Mouse (Mus musculus) retina, postnatal 1 day (tissue): ENCODE measurements around the gene Zfand3.
A peak's percentile ranks its signal among the peaks of the same experiment; 100 is the strongest.

Experiments used
- DNase-seq: peaks from one replicate; pipeline ENCODE4 v3.0.0-alpha.2; 2012

The Zfand3 gene

GRCm38 (mm10) chr17:30236611-30237010, 232.1 kb downstream of the Zfand3 start:
- peak; percentile 67 for DNase-seq

GRCm38 (mm10) chr17:30237600-30237999, 233.1 kb downstream of the Zfand3 start:
- no peak for DNase-seq

GRCm38 (mm10) chr17:30239458-30239857, 234.9 kb downstream of the Zfand3 start:
- DNase-seq, result no peak

GRCm38 (mm10) chr17:30240659-30241058, 236.1 kb downstream of the Zfand3 start:
- DNase-seq, result no peak

GRCm38 (mm10) chr17:30241061-30241460, 236.5 kb downstream of the Zfand3 start:
- DNase-seq, result no peak

GRCm38 (mm10) chr17:30241720-30242322, 237.3 kb downstream of the Zfand3 start:
- DNase-seq, result peak; percentile 80

GRCm38 (mm10) chr17:30242647-30243046, 238.1 kb downstream of the Zfand3 start:
- DNase-seq, result no peak

- no peak for DNase-seq
Observed at GRCm38 (mm10) chr17:30243540-30243939, 239.0 kb downstream of the Zfand3 start.

GRCm38 (mm10) chr17:30244651-30245307, 240.2 kb downstream of the Zfand3 start:
- no peak for DNase-seq

- DNase-seq, result no peak
Observed at GRCm38 (mm10) chr17:30245308-30245706, 240.8 kb downstream of the Zfand3 start.

GRCm38 (mm10) chr17:30253028-30253427, 248.5 kb downstream of the Zfand3 start:
- no peak for DNase-seq

- DNase-seq, result no peak
Observed at GRCm38 (mm10) chr17:30253924-30254323, 249.4 kb downstream of the Zfand3 start.

- no peak for DNase-seq
Observed at GRCm38 (mm10) chr17:30255928-30256560, 251.5 kb downstream of the Zfand3 start.

- DNase-seq, result no peak
Observed at GRCm38 (mm10) chr17:30258480-30258879, 253.9 kb downstream of the Zfand3 start.

GRCm38 (mm10) chr17:30259938-30260337, 255.4 kb downstream of the Zfand3 start:
- DNase-seq, result no peak
